Mouse (Mus musculus): Measurements from ENCODE around the gene Efcab2. TPM values are rescaled to one million over a fixed set of nuclear protein-coding genes. Genes with fewer than 3 reads are reported as not detected.
A peak's percentile ranks its signal among the peaks of the same experiment; 100 is the strongest.

Gene Efcab2
- polyA plus RNA-seq, 1 experiment from 2014 or later = 2.4 TPM

DNA sequence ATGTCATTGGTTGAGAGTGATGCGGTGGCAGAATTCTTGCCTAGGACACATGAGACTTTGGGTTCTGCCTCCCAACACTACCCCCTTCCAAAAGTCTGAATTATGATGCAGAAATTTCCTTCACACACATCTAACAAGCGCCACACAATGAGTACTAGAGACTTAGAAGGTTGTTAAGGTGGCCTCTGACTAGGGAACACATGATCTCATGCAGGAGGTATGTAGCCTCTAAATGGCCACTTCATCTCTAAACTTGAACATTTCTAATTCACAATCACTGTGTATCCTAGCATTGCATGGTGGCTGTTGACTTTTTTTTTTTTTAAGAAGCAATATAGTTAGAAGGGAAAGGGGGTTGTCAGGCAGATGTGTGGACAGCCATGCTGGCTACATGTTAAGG lies 110.0 kb downstream of the Efcab2 start:
- no peak overlapping the region for H3K27ac ChIP-seq (replicated peaks)
- no peaks in the 10 kb centered on the region for H3K4me1 ChIP-seq (replicated peaks)
- no peaks in the 10 kb centered on the region for H3K9me3 ChIP-seq (replicated peaks)
- 60% methylated on average over 2 of the region's 2 CpGs for WGBS (ENCODE audit: insufficient replicate concordance)
- no peak for ATAC-seq (ENCODE audit: insufficient read depth)
- no peaks in the 10 kb centered on the region for H3K27me3 ChIP-seq
- H3K9ac ChIP-seq = no peak overlapping the region
- H3K4me3 ChIP-seq (replicated peaks) = no peak overlapping the region
- no peaks in the 10 kb centered on the region for H3K36me3 ChIP-seq (replicated peaks)
- no peak overlapping the region for H3K4me2 ChIP-seq

DNA sequence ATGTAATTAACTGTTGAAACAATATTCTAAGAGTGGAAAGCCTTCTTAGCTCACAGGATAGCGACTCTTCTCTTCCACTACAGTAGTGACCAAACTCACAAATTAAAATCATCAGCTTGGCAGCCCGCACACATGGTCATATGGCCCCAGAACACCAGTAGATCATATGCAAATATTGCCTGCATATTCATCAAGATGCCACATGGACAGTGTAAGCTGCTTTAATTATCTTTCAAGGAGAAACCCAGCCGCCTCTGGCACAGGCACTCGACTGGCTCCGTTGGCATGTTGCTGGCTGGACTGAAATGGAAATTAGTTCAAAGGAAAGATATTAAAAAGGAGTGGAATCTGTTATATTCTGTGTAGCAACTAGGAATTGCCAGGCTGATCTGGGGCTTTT lies 116.5 kb downstream of the Efcab2 start:
- Histone ChIP-seq H3K9ac (no peak overlapping the region), H3K9me3 (replicated peaks) (no peaks in the 10 kb centered on the region), H3K4me2 (no peak overlapping the region), H3K4me3 (replicated peaks) (no peak overlapping the region), H3K27me3 (peaks cover 16% of the 10 kb centered on the region), H3K36me3 (replicated peaks) (no peaks in the 10 kb centered on the region), H3K4me1 (replicated peaks) (peaks cover 3% of the 10 kb centered on the region), H3K27ac (replicated peaks) (no peak overlapping the region)
- 71% methylated on average over 5 of the region's 5 CpGs for WGBS (ENCODE audit: insufficient replicate concordance)
- no peak for ATAC-seq (ENCODE audit: insufficient read depth)

DNA sequence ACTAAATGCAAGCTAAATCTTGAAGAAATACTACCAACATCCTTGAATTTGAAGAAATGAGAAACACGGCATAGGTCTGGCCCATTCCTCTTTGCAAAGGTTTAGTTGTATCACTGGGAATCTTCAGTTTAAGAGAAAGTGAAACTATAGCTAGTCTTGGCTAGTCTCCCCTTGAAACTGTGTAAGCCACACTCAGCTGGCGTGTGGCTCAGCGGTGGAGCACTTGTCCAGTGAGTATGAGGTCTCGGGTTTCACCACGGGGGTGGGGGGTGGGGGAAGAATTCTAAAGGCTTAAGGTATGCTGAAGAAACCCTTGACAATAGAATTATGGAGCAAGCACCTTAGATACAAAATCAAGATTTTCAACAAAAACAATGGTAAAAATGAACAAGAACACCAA lies 117.3 kb downstream of the Efcab2 start:
- no peaks in the 10 kb centered on the region for H3K9me3 ChIP-seq (replicated peaks)
- H3K36me3 ChIP-seq (replicated peaks) = no peaks in the 10 kb centered on the region
- H3K4me3 ChIP-seq (replicated peaks) = no peak overlapping the region
- peaks cover 24% of the 10 kb centered on the region for H3K27me3 ChIP-seq
- no peak overlapping the region for H3K4me2 ChIP-seq
- no peak overlapping the region for H3K9ac ChIP-seq
- ATAC-seq (ENCODE audit: insufficient read depth) = no peak
- H3K27ac ChIP-seq (replicated peaks) = no peak overlapping the region
- 55% methylated on average over 5 of the region's 5 CpGs for WGBS (ENCODE audit: insufficient replicate concordance)
- H3K4me1 ChIP-seq (replicated peaks) = peaks cover 10% of the 10 kb centered on the region

DNA sequence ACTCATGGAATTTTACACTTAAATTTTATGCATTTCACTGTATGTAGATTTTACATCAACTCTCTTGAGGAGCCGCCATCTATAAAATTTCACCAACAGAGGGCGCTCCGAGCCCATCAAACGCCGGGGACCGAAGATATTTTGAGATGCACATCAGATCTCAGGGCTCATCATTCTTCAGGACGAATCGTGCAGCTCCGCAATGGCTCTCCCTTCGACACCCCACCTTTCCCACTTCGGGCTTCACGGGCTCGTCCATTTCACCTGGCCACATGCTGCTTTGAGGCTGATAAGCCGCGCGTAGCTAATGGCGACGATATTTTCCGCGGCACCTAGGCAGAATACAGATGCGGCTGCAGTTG lies 121.3 kb downstream of the Efcab2 start:
- WGBS (ENCODE audit: insufficient replicate concordance) = under 1% methylated on average over 21 of the region's 21 CpGs
- ATAC-seq (ENCODE audit: insufficient read depth) = no peak
- Histone ChIP-seq H3K4me1 (replicated peaks) (peaks cover 36% of the 10 kb centered on the region), H3K9me3 (replicated peaks) (no peaks in the 10 kb centered on the region), H3K4me2 (peak overlapping the region; percentile 74), H3K36me3 (replicated peaks) (no peaks in the 10 kb centered on the region), H3K9ac (no peak overlapping the region), H3K4me3 (replicated peaks) (peak overlapping the region; percentile 51), H3K27me3 (peaks cover 64% of the 10 kb centered on the region), H3K27ac (replicated peaks) (no peak overlapping the region)

DNA sequence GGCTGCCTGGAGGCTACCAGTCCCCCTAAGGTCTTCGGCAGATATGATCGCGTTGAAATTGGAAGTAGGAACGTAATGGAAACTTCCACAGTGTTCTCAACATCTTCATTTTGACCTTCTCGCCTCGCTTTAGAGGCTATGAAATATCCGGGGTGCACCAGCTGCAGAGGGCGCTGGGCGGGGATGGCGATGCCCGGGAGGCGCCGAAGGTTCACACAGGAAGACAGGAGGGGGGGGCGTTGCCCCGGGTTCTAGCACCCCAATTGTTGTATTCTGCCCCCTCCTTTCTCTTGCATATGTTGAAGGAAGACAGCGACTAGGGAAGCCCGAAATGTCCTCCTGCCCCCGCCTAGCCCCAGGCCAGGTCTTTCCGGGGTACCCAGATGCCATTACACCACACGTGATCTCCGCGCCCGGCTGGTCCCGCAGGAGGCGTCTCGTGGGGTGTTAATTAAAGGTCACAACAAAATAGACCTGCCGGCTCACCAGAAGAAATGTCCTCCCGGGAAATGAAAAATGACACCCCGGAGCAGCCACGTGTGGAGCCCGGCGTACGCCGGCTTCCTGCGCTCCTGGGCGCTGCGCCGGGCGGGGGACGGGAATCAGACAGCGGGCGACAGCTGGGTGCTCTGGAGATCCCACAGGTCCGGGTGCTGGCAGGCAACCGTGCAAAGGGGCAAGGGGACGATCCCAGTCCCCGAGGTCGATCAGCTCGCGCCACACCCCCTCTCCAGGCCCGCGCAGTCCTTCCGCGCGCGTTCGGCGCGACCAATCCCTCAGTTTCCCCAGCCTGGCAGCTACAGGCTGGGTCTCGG lies 121.9 kb downstream of the Efcab2 start:
- no peak for ATAC-seq (ENCODE audit: insufficient read depth)
- H3K9ac ChIP-seq = no peak overlapping the region
- WGBS (ENCODE audit: insufficient replicate concordance) = under 1% methylated on average over 59 of the region's 59 CpGs

GRCm38 (mm10) chr1:178528431-178529351 lies 122.8 kb downstream of the Efcab2 start, which contains the start of gene Kif26b:
Gene Kif26b, plus strand, starts transcription at chr1:178529125.
- under 1% methylated on average over 91 of the region's 92 CpGs for WGBS (ENCODE audit: insufficient replicate concordance)
- Histone ChIP-seq H3K4me1 (replicated peaks) (peaks cover 36% of the 10 kb centered on the region), H3K36me3 (replicated peaks) (no peaks in the 10 kb centered on the region), H3K27ac (replicated peaks) (no peak within 1 kb of the TSS), H3K9ac (no peak within 1 kb of the TSS), H3K4me3 (replicated peaks) (peak within 1 kb of the TSS; percentile 51), H3K4me2 (peak within 1 kb of the TSS; percentile 74), H3K27me3 (peaks cover 77% of the 10 kb centered on the region), H3K9me3 (replicated peaks) (no peaks in the 10 kb centered on the region)
- no peak; the same call in 1 of the 2 replicates for ATAC-seq (ENCODE audit: insufficient read depth)

More for the DNA sequence above, 121.9 kb downstream of the Efcab2 start:
- Histone ChIP-seq H3K27ac (replicated peaks) (no peak overlapping the region), H3K27me3 (peaks cover 70% of the 10 kb centered on the region), H3K36me3 (replicated peaks) (no peaks in the 10 kb centered on the region), H3K9me3 (replicated peaks) (no peaks in the 10 kb centered on the region), H3K4me1 (replicated peaks) (peaks cover 36% of the 10 kb centered on the region), H3K4me2 (peak overlapping the region; percentile 74), H3K4me3 (replicated peaks) (peak overlapping the region; percentile 51)

DNA sequence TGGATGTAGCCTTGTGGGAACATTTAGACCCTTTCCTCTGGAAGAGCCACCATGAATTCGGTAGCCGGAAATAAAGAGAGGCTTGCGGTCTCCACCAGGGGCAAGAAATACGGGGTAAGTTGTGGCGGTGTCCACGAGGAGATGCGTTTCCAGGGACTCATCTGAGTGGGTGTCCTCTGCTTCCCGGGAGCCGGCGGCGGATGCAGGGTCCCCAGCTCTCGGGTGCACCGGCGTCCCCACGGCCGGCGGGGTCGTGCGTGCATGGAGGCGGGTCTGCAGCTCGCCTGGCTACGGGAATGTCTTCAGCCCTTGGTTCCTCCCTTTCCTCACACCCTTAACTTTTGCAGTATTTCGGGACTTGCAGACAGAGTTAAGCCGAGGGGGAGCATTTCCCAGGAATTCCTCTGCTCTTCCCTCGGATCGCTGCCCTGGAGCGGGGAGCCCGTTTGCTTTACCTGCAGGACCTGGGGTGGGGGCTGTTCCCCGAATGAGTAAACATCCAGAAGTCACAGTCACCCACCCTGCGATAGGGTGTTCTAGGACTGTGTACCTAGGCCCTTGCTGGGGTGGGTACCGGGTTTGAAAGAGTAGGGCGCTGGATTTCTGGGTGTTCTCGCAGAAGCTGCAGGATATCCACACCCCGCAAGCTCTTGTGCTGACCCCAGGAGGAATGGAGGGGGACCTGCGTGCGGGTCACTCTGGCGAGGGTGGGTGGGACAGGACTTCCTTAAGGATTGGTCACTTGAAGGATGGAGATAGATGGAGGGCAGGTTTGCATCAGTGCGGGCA lies 123.8 kb downstream of the Efcab2 start:
- Histone ChIP-seq H3K36me3 (replicated peaks) (no peaks in the 10 kb centered on the region), H3K4me2 (peak overlapping the region; percentile 74), H3K27ac (replicated peaks) (no peak overlapping the region), H3K27me3 (peaks cover 85% of the 10 kb centered on the region), H3K9ac (no peak overlapping the region), H3K4me3 (replicated peaks) (peak overlapping the region; percentile 51), H3K9me3 (replicated peaks) (no peaks in the 10 kb centered on the region), H3K4me1 (replicated peaks) (peaks cover 36% of the 10 kb centered on the region)
- ATAC-seq (ENCODE audit: insufficient read depth) = no peak
- 2% methylated on average over 38 of the region's 38 CpGs for WGBS (ENCODE audit: insufficient replicate concordance)

DNA sequence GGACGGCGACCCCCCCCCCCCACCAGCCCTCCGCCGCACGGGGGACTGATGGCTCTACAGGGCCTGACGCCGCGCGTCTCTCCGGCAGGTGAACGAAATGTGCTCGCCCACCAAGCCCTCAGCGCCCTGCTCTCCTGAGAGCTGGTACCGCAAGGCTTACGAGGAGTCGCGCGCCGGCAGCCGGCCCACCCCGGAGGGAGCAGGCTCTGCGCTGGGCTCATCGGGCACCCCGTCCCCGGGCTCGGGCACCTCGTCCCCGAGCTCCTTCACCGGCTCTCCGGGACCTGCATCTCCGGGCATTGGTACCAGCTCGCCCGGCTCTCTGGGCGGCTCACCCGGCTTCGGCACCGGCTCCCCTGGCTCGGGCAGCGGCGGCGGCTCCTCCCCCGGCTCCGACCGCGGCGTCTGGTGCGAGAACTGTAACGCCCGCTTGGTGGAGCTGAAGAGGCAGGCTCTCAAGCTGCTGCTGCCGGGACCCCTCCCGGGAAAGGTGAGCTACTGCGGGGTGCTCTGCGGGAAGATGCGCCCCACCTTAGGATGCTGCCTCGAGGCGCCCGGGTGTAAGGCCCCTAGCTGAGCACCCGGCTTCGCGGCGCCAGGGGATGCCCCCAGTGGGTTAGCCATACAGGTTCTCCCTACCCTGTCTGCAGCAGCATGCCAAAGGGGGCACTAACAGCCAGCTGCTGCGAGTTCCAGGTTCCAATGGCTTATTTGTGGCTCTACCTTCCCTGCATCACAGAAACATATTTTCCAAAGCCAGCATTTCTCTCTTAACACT lies 124.6 kb downstream of the Efcab2 start:
- Histone ChIP-seq H3K27me3 (peaks cover 92% of the 10 kb centered on the region), H3K4me1 (replicated peaks) (peaks cover 36% of the 10 kb centered on the region), H3K4me3 (replicated peaks) (peak overlapping the region; percentile 51), H3K9me3 (replicated peaks) (no peaks in the 10 kb centered on the region), H3K36me3 (replicated peaks) (no peaks in the 10 kb centered on the region), H3K4me2 (peak overlapping the region; percentile 74), H3K27ac (replicated peaks) (no peak overlapping the region), H3K9ac (no peak overlapping the region)
- ATAC-seq (ENCODE audit: insufficient read depth) = 0 out of 2 replicates have a peak, but pooled peaks have one; percentile 22
- WGBS (ENCODE audit: insufficient replicate concordance) = 1% methylated on average over 62 of the region's 62 CpGs

Data from liver, embryonic 15.5 days (tissue).